Mouse (Mus musculus): Measurements from ENCODE around the gene Exoc3l4.

GRCm38 (mm10) chr12:111422852-111423251 is 6.0 kb downstream of the Exoc3l4 start:
- no peak for TF ChIP-seq CTCF (IDR thresholded peaks at IDR 0.05; ENCODE audit: control insufficient read depth, insufficient read depth, insufficient read length)
- no peak for TF ChIP-seq MYOG (IDR thresholded peaks at IDR 0.05; ENCODE audit: control insufficient read depth, extremely low read depth, insufficient read length)
- TF ChIP-seq USF1 (IDR thresholded peaks at IDR 0.05; ENCODE audit: low read depth): no peak
- TF ChIP-seq MYOD1 (IDR thresholded peaks at IDR 0.05; ENCODE audit: control insufficient read depth, insufficient read length, low read depth): no peak
- no peak for TF ChIP-seq CEBPB (IDR thresholded peaks at IDR 0.05; ENCODE audit: low read depth)
